Mouse (Mus musculus): ENCODE measurements around the gene Slamf9.
A peak's percentile ranks its signal among the peaks of the same experiment; 100 is the strongest.

The Slamf9 gene

GRCm38 (mm10) chr1:172475054-172475741 lies at the start of gene Slamf9:
Gene Slamf9, plus strand, starts transcription at chr1:172475358.
- DNase-seq (ENCODE audit: low read depth, low spot score) = peak; percentile 36

- no peak for DNase-seq (ENCODE audit: low read depth, low spot score)
These were observed 48.7 kb upstream of the Slamf9 start for GRCm38 (mm10) chr1:172426419-172426818.

- no peak for DNase-seq (ENCODE audit: low read depth, low spot score)
These were observed 47.3 kb upstream of the Slamf9 start for GRCm38 (mm10) chr1:172427841-172428240.

- no peak for DNase-seq (ENCODE audit: low read depth, low spot score)
These were observed 46.5 kb upstream of the Slamf9 start for GRCm38 (mm10) chr1:172428614-172429013.

- no peak for DNase-seq (ENCODE audit: low read depth, low spot score)
These were observed 44.4 kb upstream of the Slamf9 start for GRCm38 (mm10) chr1:172430731-172431220.

GRCm38 (mm10) chr1:172431836-172432586 lies 43.1 kb upstream of the Slamf9 start:
- no peak for DNase-seq (ENCODE audit: low read depth, low spot score)

GRCm38 (mm10) chr1:172432587-172432955 lies 42.6 kb upstream of the Slamf9 start:
- no peak for DNase-seq (ENCODE audit: low read depth, low spot score)

GRCm38 (mm10) chr1:172433012-172433850 lies 41.9 kb upstream of the Slamf9 start:
- DNase-seq (ENCODE audit: low read depth, low spot score) = no peak

GRCm38 (mm10) chr1:172433851-172434165 lies 41.4 kb upstream of the Slamf9 start:
- DNase-seq (ENCODE audit: low read depth, low spot score) = no peak

GRCm38 (mm10) chr1:172436785-172437184 lies 38.4 kb upstream of the Slamf9 start:
- DNase-seq (ENCODE audit: low read depth, low spot score) = no peak

- DNase-seq (ENCODE audit: low read depth, low spot score) = no peak
These were observed 36.5 kb upstream of the Slamf9 start for GRCm38 (mm10) chr1:172438621-172439020.

GRCm38 (mm10) chr1:172440521-172440920 lies 34.6 kb upstream of the Slamf9 start:
- no peak for DNase-seq (ENCODE audit: low read depth, low spot score)

- DNase-seq (ENCODE audit: low read depth, low spot score) = no peak
These were observed 33.2 kb upstream of the Slamf9 start for GRCm38 (mm10) chr1:172441935-172442445.

GRCm38 (mm10) chr1:172450226-172450625 lies 24.9 kb upstream of the Slamf9 start:
- no peak for DNase-seq (ENCODE audit: low read depth, low spot score)

GRCm38 (mm10) chr1:172450848-172451470 lies 24.2 kb upstream of the Slamf9 start:
- no peak for DNase-seq (ENCODE audit: low read depth, low spot score)

GRCm38 (mm10) chr1:172452911-172453310 lies 22.2 kb upstream of the Slamf9 start:
- DNase-seq (ENCODE audit: low read depth, low spot score) = no peak

- DNase-seq (ENCODE audit: low read depth, low spot score) = no peak
These were observed 21.3 kb upstream of the Slamf9 start for GRCm38 (mm10) chr1:172453810-172454209.

GRCm38 (mm10) chr1:172455416-172455815 lies 19.7 kb upstream of the Slamf9 start:
- peak; percentile 65 for DNase-seq (ENCODE audit: low read depth, low spot score)

- DNase-seq (ENCODE audit: low read depth, low spot score) = no peak
These were observed 19.0 kb upstream of the Slamf9 start for GRCm38 (mm10) chr1:172456001-172456677.

- DNase-seq (ENCODE audit: low read depth, low spot score) = no peak
These were observed 18.0 kb upstream of the Slamf9 start for GRCm38 (mm10) chr1:172457196-172457595.

- DNase-seq (ENCODE audit: low read depth, low spot score) = no peak
These were observed 17.1 kb upstream of the Slamf9 start for GRCm38 (mm10) chr1:172458041-172458440.

All from CD4-positive, CD25-positive, alpha-beta regulatory T cell, adult 2 months (primary cell).